Mouse (Mus musculus) kidney, postnatal 25 days (tissue): ENCODE measurements around the gene Gm10518.

Experiments
- DNase-seq, 2 experiments: peaks; one replicate each; pipeline ENCODE4 v3.0.0; 2021; ENCODE audit warnings: mixed read lengths in 2 of 2

Gene Gm10518

GRCm38 (mm10) chr1:179835753-179836425 lies 32.7 kb downstream of the Gm10518 start:
- DNase-seq, result no peak

GRCm38 (mm10) chr1:179836426-179837404 lies 33.5 kb downstream of the Gm10518 start:
- peak; percentile 42 to 53 for DNase-seq

- DNase-seq, result peak; percentile 35 to 49
Measured at GRCm38 (mm10) chr1:179842568-179842967, 39.4 kb downstream of the Gm10518 start.

- no peak for DNase-seq
Measured at GRCm38 (mm10) chr1:179843981-179844380, 40.8 kb downstream of the Gm10518 start.

GRCm38 (mm10) chr1:179844894-179845293 lies 41.7 kb downstream of the Gm10518 start:
- DNase-seq, result peak; percentile 77 to 84

GRCm38 (mm10) chr1:179845832-179846499 lies 42.8 kb downstream of the Gm10518 start:
- DNase-seq, result no peak

GRCm38 (mm10) chr1:179847173-179847572 lies 44.0 kb downstream of the Gm10518 start:
- DNase-seq, result no peak

GRCm38 (mm10) chr1:179847759-179848389 lies 44.7 kb downstream of the Gm10518 start:
- peak; percentile 88 to 95 for DNase-seq

- DNase-seq, result peak; percentile 58 to 59
Measured at GRCm38 (mm10) chr1:179853421-179853820, 50.2 kb downstream of the Gm10518 start.
